Mouse (Mus musculus) embryonic fibroblast, embryonic 13.5 days (primary cell): Measurements from ENCODE around the gene Hspg2.

ENCODE experiments used
- CTCF ChIP-seq: IDR thresholded peaks from 2 replicates; pipeline ENCODE4 v1.5.1; 2011; ENCODE audit warnings: mild to moderate bottlenecking, control low read depth, low read length, moderate library complexity, borderline replicate concordance; ENCODE audit not compliant: insufficient read depth
- POLR2A ChIP-seq: IDR thresholded peaks from 2 replicates; pipeline ENCODE4 v1.6.1; 2011; ENCODE audit warnings: low read depth, mild to moderate bottlenecking, control low read depth, low read length, moderate library complexity

DNA sequence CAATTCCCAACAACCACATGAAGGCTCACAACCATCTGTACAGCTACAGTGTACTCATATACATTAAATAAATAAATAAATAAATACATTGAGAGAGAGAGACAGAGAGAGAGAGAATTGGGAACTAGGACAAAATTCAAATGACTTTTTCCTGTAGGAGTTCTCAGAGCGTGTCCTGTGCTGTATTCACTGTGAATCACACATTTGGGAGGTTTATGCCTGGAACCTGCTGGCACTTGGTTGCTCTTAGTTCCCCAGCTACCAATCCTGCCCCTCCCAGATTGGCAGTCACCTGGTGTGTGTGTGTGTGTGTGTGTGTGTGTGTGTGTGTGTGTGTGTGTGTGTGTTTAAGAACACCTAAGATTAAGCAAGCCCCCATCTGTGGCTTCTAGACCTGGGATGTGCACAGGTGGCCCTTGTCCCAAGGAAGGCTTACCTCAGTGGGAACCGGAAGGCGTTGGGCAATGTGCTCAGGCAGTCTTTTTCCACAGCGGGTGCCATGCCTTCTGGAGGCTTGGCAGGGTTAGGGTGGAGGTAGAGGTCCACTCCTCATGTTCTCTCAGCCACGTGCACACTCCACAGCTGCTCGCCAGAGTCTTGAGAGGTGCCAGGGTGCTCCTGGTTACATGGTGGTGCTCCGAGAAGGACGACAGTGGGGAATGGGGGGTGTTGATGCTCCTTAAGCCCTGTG, 31.4 kb upstream of the Hspg2 start:
- no peak for TF ChIP-seq CTCF
- TF ChIP-seq POLR2A, result no peak
